Mouse (Mus musculus): Measurements from ENCODE around the gene Ankrd44. TPM values are rescaled to one million over a fixed set of nuclear protein-coding genes. Genes with fewer than 3 reads are reported as not detected.

Gene Ankrd44
- total RNA-seq, 1 experiment: 10.2 TPM

GRCm38 (mm10) chr1:54907066-54907639 is 19.0 kb downstream of the Ankrd44 start:
- H3K27ac ChIP-seq (ENCODE audit: insufficient read depth, low read depth, low read length, poor library complexity, severe bottlenecking): no peak overlapping the region
- no peaks in the 10 kb centered on the region for H3K36me3 ChIP-seq (ENCODE audit: control insufficient read depth, insufficient read depth, low read length, poor library complexity, severe bottlenecking)

GRCm38 (mm10) chr1:54906322-54906721 is 19.9 kb downstream of the Ankrd44 start:
- no peaks in the 10 kb centered on the region for H3K9me3 ChIP-seq (ENCODE audit: control insufficient read depth, insufficient read depth, low read depth, low read length)
- H3K4me3 ChIP-seq (ENCODE audit: insufficient read depth in 1 of 2, low read depth in 1 of 2, low read length in 2 of 2, poor library complexity in 1 of 2, severe bottlenecking in 1 of 2): no peak overlapping the region
- peak; percentile 51; the same call in 1 of the 2 replicates for TF ChIP-seq MAFK (IDR thresholded peaks at IDR 0.05; ENCODE audit: insufficient read depth, low read depth, low read length)
- no peak for TF ChIP-seq CHD2 (IDR thresholded peaks at IDR 0.05; ENCODE audit: low read depth, low read length)
- H3K9ac ChIP-seq (ENCODE audit: insufficient read depth, low read depth, low read length, poor library complexity, severe bottlenecking): no peak overlapping the region
- in situ Hi-C loops (cut with MboI; ENCODE audit: low sequenced_read_pairs in 2 of 2, unreplicated experiment in 2 of 2): no loop called here
- no peaks in the 10 kb centered on the region for H3K36me3 ChIP-seq (ENCODE audit: control insufficient read depth, insufficient read depth, low read length, poor library complexity, severe bottlenecking)
- no peak overlapping the region for H3K27ac ChIP-seq (ENCODE audit: insufficient read depth, low read depth, low read length, poor library complexity, severe bottlenecking)
- DNase-seq (ENCODE audit: low read depth, low spot score): no peak
- no peaks in the 10 kb centered on the region; a peak in 1 of 4 replicates for H3K4me1 ChIP-seq (ENCODE audit: control insufficient read depth in 2 of 2, insufficient read depth in 2 of 2, low read length in 2 of 2, poor library complexity in 1 of 2)

More at GRCm38 (mm10) chr1:54907066-54907639, 19.0 kb downstream of the Ankrd44 start:
- Histone ChIP-seq H3K9ac (ENCODE audit: insufficient read depth, low read depth, low read length, poor library complexity, severe bottlenecking) (no peak overlapping the region), H3K4me3 (ENCODE audit: insufficient read depth in 1 of 2, low read depth in 1 of 2, low read length in 2 of 2, poor library complexity in 1 of 2, severe bottlenecking in 1 of 2) (no peak overlapping the region), H3K4me1 (ENCODE audit: control insufficient read depth in 2 of 2, insufficient read depth in 2 of 2, low read length in 2 of 2, poor library complexity in 1 of 2) (no peaks in the 10 kb centered on the region; a peak in 1 of 4 replicates), H3K9me3 (ENCODE audit: control insufficient read depth, insufficient read depth, low read depth, low read length) (no peaks in the 10 kb centered on the region)
- TF ChIP-seq ZC3H11A (IDR thresholded peaks at IDR 0.05; ENCODE audit: borderline replicate concordance, low read depth, low read length) (no peak), MAFK (IDR thresholded peaks at IDR 0.05; ENCODE audit: insufficient read depth, low read depth, low read length) (no peak), ZNF384 (IDR thresholded peaks at IDR 0.05; ENCODE audit: low read depth, low read length) (no peak), HCFC1 (IDR thresholded peaks at IDR 0.05; ENCODE audit: borderline replicate concordance, insufficient read depth, low read length) (no peak), CHD2 (IDR thresholded peaks at IDR 0.05; ENCODE audit: low read depth, low read length) (no peak)
- in situ Hi-C loops (cut with MboI; ENCODE audit: low sequenced_read_pairs in 2 of 2, unreplicated experiment in 2 of 2): no loop called here
- no peak for DNase-seq (ENCODE audit: low read depth, low spot score)

DNA sequence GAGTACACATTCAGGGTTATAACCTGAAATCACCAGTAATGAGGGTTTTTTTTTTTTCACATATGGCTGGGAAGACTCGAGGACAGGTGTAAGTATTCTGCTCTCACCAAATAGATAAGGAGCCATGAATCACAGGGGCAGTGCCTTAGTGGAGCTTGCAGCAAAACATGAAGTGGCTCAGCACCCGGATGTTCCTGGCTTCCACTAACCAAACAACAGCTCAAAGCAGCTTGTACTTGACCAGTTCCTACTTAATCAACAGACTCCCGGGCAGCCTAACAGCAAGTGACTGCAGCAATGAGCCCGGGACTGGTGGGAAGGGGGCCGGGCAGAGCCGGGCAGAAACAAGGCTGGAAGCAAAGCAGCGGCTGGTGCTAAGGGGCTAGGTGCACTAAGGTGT is 20.6 kb downstream of the Ankrd44 start:
- H3K4me3 ChIP-seq (ENCODE audit: insufficient read depth in 1 of 2, low read depth in 1 of 2, low read length in 2 of 2, poor library complexity in 1 of 2, severe bottlenecking in 1 of 2): no peak overlapping the region
- H3K27ac ChIP-seq (ENCODE audit: insufficient read depth, low read depth, low read length, poor library complexity, severe bottlenecking): no peak overlapping the region
- H3K9me3 ChIP-seq (ENCODE audit: control insufficient read depth, insufficient read depth, low read depth, low read length): no peaks in the 10 kb centered on the region
- no peaks in the 10 kb centered on the region; a peak in 1 of 4 replicates for H3K4me1 ChIP-seq (ENCODE audit: control insufficient read depth in 2 of 2, insufficient read depth in 2 of 2, low read length in 2 of 2, poor library complexity in 1 of 2)
- in situ Hi-C loops (cut with MboI; ENCODE audit: low sequenced_read_pairs in 2 of 2, unreplicated experiment in 2 of 2): no loop called here
- DNase-seq (ENCODE audit: low read depth, low spot score): no peak
- no peaks in the 10 kb centered on the region for H3K36me3 ChIP-seq (ENCODE audit: control insufficient read depth, insufficient read depth, low read length, poor library complexity, severe bottlenecking)
- no peak overlapping the region for H3K9ac ChIP-seq (ENCODE audit: insufficient read depth, low read depth, low read length, poor library complexity, severe bottlenecking)
- TF ChIP-seq ZNF384 (IDR thresholded peaks at IDR 0.05; ENCODE audit: low read depth, low read length): no peak
- TF ChIP-seq ZC3H11A (IDR thresholded peaks at IDR 0.05; ENCODE audit: borderline replicate concordance, low read depth, low read length): no peak
- no peak for TF ChIP-seq MAFK (IDR thresholded peaks at IDR 0.05; ENCODE audit: insufficient read depth, low read depth, low read length)
- TF ChIP-seq HCFC1 (IDR thresholded peaks at IDR 0.05; ENCODE audit: borderline replicate concordance, insufficient read depth, low read length): no peak
- TF ChIP-seq CHD2 (IDR thresholded peaks at IDR 0.05; ENCODE audit: low read depth, low read length): no peak

- in situ Hi-C loops (cut with MboI; ENCODE audit: low sequenced_read_pairs in 2 of 2, unreplicated experiment in 2 of 2): no loop called here
- H3K27ac ChIP-seq (ENCODE audit: insufficient read depth, low read depth, low read length, poor library complexity, severe bottlenecking): no peak overlapping the region
- no peak overlapping the region for H3K4me3 ChIP-seq (ENCODE audit: insufficient read depth in 1 of 2, low read depth in 1 of 2, low read length in 2 of 2, poor library complexity in 1 of 2, severe bottlenecking in 1 of 2)
- H3K36me3 ChIP-seq (ENCODE audit: control insufficient read depth, insufficient read depth, low read length, poor library complexity, severe bottlenecking): no peaks in the 10 kb centered on the region
- no peaks in the 10 kb centered on the region for H3K9me3 ChIP-seq (ENCODE audit: control insufficient read depth, insufficient read depth, low read depth, low read length)
- no peak overlapping the region for H3K9ac ChIP-seq (ENCODE audit: insufficient read depth, low read depth, low read length, poor library complexity, severe bottlenecking)
- TF ChIP-seq ZC3H11A (IDR thresholded peaks at IDR 0.05; ENCODE audit: borderline replicate concordance, low read depth, low read length): no peak
- TF ChIP-seq HCFC1 (IDR thresholded peaks at IDR 0.05; ENCODE audit: borderline replicate concordance, insufficient read depth, low read length): no peak
- no peak for TF ChIP-seq ZNF384 (IDR thresholded peaks at IDR 0.05; ENCODE audit: low read depth, low read length)
- TF ChIP-seq CHD2 (IDR thresholded peaks at IDR 0.05; ENCODE audit: low read depth, low read length): no peak
- no peak for TF ChIP-seq MAFK (IDR thresholded peaks at IDR 0.05; ENCODE audit: insufficient read depth, low read depth, low read length)
- no peaks in the 10 kb centered on the region; a peak in 1 of 4 replicates for H3K4me1 ChIP-seq (ENCODE audit: control insufficient read depth in 2 of 2, insufficient read depth in 2 of 2, low read length in 2 of 2, poor library complexity in 1 of 2)
- no peak for DNase-seq (ENCODE audit: low read depth, low spot score)
Measured at GRCm38 (mm10) chr1:54904165-54904564, 22.0 kb downstream of the Ankrd44 start.

Measured in ES-E14 (cell line).